Mouse (Mus musculus) heart, postnatal 14 days (tissue): Measurements from ENCODE around the gene Aldh3b3. TPM values are rescaled to one million over a fixed set of nuclear protein-coding genes. Genes with fewer than 3 reads are reported as not detected.
"Not testable (repeated sequence)": the region's sequence is repeated elsewhere in the genome, so short reads cannot be mapped to it uniquely, and the experiment has no call there.

Source experiments
- DNase-seq, 2 experiments: peaks; one replicate each; pipeline ENCODE4 v3.0.0; 2021 to 2022
- intact Hi-C: fragments of 180-260 bp; cut with DNase I; formaldehyde crosslinking; loops from one replicate; pipeline ENCODE4 v1.15.1; 2025
- total RNA-seq, 2 experiments: library from RNA; stranded (reverse); gene quantifications; 2 replicates each; pipeline ENCODE4 v1.2.3; 2021

Gene Aldh3b3
- total RNA-seq, 2 experiments from 2014 or later = 0.12 to 0.31 TPM

DNA sequence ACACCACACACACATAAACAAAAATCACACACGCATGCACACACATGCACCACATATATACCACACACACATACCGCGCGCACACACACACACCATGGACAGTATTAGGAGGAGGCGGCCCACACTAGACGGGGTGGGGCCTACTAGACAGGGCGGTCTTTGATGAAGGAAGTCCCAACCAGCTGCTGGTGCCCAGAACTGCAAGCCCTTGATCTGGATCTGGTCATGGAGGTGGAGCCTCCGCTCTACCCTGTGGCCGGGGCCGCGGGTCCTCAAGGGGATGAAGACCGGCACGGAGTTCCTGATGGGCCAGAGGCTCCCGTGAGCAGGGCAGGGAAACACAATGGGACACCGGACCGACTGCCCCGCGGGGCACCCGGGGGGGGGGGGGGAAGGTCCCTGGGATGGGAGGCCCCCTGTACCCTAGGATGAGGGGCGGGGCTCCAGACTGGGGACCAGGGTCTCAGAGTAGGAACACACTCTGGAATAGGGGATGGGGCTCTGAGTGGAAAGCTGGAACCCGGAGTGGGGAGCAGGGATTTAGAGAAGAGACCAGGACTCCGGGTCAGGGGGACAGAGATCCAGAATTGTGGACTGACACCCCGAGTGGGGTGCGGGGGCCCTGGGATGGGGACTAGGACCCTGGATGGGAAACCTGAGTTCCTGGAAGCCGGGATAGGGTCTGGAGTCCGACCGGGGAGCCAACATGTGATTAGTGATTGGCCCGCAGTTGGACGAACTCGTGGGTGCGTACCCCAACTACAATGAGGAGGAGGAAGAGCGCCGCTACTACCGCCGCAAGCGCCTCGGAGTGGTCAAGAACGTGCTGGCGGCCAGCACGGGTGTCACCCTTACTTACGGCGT lies 23.2 kb upstream of the Aldh3b3 start, which contains the start of gene Unc93b1:
TSS of gene Unc93b1 (plus strand) at position 155 of the 864 bp plus-strand sequence.
- DNase-seq = peak; percentile 66 to 75
- intact Hi-C loops = loop anchor here (5.0 kb wide), 2 partner anchors 33 to 83 kb away; partner anchors contain the start of gene Chka

GRCm38 (mm10) chr19:3935896-3936850 lies 22.3 kb upstream of the Aldh3b3 start:
- DNase-seq = peak; percentile 60 to 71
- intact Hi-C loops = loop anchor here (5.0 kb wide), 2 partner anchors 34 to 84 kb away; partner anchors contain the start of gene Chka

DNA sequence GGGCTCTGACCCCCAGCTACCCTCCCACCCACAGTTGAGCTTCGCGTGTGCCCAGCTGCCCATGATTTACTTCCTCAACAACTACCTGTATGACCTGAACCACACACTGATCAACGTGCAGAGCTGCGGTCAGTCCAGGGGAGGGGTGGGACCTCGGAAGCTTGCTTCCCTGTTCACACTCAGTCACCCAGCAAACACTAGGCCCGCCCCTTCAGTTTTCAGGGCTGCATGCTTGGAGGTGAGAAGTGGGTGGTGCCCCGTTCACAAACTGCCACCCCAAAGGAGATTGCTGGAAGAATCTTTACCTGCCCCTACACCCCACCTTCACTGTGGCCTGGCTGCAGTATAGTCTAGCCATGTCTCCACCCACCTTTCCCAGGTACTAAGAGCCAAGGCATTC lies 16.1 kb upstream of the Aldh3b3 start:
- no peak for DNase-seq
- intact Hi-C loops = no loop called here

DNA sequence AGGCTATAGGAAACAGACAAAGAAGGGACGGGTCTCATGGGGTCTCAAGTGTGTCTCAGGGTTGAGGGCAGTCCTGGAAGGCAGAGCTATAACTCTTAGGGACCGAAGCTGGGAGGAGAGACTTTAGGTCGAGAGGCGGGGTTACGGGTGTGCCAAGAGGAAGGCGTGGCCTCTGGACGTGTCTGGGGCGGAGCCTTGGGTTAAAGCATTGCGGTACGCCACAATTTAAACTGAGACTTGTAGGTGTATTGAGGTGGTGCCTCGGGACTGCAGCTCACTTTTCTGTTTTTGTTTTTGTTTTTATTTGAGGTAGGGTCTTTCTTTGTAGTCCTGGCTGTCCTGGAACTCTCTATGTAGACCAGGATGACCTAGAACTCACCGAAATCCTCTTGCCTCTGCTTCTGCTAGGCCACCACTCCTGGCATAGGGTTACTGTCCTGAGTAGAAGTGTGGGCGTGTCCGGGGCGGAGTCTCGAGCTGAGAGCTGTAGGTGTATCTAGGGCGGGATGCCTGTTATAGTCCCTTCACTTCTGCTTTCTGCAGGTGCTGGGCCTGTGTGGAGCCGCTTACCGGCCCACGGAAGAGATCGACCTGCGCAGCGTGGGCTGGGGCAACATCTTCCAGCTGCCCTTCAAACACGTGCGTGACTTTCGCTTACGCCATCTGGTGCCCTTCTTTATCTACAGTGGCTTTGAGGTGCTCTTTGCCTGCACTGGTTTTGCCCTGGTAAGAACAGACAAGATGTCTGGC lies 15.3 kb upstream of the Aldh3b3 start:
- DNase-seq = no peak
- intact Hi-C loops = no loop called here

- intact Hi-C loops = loop anchor here (2.0 kb wide), 2 partner anchors 35 to 67 kb away; partner anchors contain the start of gene Ndufv1
- no peak for DNase-seq
Measured at GRCm38 (mm10) chr19:3945872-3946564, 12.4 kb upstream of the Aldh3b3 start.

- intact Hi-C loops = loop anchor here (2.0 kb wide), 2 partner anchors 34 to 66 kb away; partner anchors contain the start of gene Ndufv1
- DNase-seq = peak; percentile 73 to 84
Measured at GRCm38 (mm10) chr19:3946715-3947114, 11.7 kb upstream of the Aldh3b3 start.

- DNase-seq = no peak
- intact Hi-C loops = loop anchor here (2.0 kb wide), 2 partner anchors 33 to 65 kb away; partner anchors contain the start of gene Ndufv1
Measured at GRCm38 (mm10) chr19:3947813-3948212, 10.6 kb upstream of the Aldh3b3 start.

- no peak for DNase-seq
- intact Hi-C loops = no loop called here
Measured at GRCm38 (mm10) chr19:3948546-3948945, 9.9 kb upstream of the Aldh3b3 start.

DNA sequence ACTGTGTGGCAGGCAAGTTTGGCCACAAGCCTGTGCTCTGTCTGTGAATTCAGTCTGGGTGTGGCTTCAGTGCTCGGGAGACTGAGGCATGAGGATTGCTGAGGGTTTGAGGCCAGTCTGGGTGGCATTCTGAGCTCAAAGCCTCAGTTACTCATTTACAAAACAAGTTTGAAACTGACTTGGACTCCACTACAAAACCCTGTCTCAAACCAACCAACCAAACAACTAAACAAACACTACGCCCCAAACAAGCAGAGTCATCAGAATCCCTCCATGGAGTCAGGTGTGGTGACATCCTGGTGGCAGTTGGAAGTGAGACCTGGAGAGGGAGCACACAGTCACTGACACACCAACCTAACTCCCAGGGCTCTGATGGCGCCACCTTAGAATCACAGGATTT lies 8.1 kb upstream of the Aldh3b3 start:
- DNase-seq = no peak
- intact Hi-C loops = loop anchor here (2.0 kb wide), 1 partner anchor 22 kb away; the partner anchor contains the start of gene Aldh3b2

DNA sequence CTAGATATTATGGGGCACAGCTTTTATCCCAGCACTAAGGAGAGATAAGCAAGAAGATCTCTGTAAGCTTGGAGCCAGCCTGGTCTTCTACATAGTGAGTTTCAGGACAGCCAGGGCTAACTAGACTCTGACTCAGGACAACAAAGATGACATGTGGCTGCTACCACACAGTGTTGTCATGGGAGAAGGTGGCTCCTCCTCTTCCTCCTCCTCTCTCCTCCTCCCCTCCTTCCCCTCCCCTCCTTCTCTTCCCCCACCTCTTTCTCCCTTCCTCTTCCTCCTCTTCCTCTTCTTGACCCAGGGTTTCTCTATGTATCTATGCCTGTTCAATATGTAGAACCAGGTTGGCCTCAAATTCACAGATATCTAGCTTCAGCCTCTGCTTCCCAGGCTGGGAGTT lies 7.0 kb upstream of the Aldh3b3 start:
- DNase-seq = no peak
- intact Hi-C loops = loop anchor here (2.0 kb wide), 1 partner anchor 21 kb away; the partner anchor contains the start of gene Aldh3b2

DNA sequence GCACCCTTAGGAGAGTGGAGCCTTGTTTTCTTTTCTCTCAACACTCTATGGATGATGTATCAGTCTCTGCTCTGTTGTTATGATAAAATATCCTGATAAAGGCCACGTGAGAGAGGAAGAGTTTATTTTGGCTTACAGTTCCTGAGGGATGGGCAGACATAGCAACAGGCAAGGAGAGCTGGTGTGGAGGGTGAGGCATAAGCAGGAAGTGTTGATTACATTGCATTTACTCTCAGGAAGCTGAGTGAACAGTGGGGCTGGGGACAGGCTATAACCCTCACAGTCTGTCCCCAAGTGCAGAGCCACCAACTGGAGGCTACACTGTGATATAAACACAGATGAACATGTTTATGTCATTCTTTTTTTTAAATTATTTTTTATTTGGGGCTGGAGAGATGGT lies 6.3 kb upstream of the Aldh3b3 start:
- intact Hi-C loops = no loop called here
- DNase-seq = no peak

GRCm38 (mm10) chr19:3955033-3955432 lies 3.4 kb upstream of the Aldh3b3 start:
- DNase-seq = no peak
- intact Hi-C loops = no loop called here

- intact Hi-C loops = no loop called here
- no peak for DNase-seq
Measured at GRCm38 (mm10) chr19:3955804-3956203, 2.6 kb upstream of the Aldh3b3 start.

DNA sequence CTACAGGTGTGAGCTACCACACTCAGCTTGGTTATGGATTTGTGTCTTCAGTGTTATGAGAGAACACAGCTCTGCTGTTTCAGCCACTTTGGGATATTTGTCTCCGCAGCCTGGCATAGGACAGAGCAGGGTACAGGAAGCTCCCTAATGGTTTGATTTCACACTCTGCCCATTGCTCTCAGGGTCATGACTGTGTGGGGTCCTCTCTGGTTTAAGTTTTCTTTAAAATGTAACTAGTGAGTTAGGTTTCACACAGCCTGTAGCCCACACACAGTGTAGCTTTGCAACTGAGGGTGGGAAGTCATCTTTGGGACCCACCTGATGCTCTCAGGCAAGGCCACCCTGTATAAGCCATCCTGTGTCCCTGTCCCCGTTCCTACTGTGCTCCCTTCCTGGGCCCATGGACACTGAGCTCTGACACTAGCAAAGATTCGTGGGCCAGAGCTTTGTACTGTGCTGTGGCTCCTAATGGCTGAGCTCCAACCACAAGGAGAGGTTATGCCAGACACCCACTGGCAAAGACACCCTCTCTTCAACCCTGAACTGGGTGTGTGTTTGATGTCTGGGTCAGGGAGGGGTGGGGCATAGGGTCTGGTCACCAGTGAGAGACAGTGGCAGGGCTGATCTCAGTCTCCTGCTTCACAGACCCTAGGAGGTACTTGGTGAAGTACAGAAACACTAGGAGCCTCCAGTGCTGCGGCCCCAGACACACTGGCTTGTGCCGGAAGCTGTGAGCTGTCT lies 979 bp upstream of the Aldh3b3 start:
- intact Hi-C loops = not testable (repeated sequence)

DNA sequence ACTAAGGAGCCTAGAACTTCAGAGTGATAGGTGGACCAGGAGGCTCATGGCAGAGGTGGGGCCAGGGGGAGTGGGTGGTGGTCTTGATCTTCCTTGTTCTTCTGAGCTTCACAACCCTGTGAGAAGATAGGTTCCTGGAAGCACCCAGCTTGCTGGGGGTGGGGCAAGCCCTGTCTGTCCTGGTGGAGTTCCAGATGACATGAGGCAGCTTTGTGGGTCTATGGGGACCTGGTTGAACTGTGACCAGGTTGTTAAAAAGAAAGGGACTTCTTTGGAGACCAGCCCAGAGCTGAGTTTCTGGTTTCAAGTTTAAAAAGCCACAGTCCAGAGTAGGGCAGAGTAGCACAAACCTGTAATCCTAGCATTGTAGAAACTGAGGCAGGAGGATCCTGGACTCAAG lies 585 bp downstream of the Aldh3b3 start:
- DNase-seq = no peak
- intact Hi-C loops = no loop called here

More for the DNA sequence above, 979 bp upstream of the Aldh3b3 start:
- DNase-seq = not testable (repeated sequence)

- intact Hi-C loops = no loop called here
- DNase-seq = no peak
Measured at GRCm38 (mm10) chr19:3960211-3960610, 1.8 kb downstream of the Aldh3b3 start.

- DNase-seq, intact Hi-C loops: not testable (repeated sequence)
Measured at GRCm38 (mm10) chr19:3961805-3962204, 3.4 kb downstream of the Aldh3b3 start.

DNA sequence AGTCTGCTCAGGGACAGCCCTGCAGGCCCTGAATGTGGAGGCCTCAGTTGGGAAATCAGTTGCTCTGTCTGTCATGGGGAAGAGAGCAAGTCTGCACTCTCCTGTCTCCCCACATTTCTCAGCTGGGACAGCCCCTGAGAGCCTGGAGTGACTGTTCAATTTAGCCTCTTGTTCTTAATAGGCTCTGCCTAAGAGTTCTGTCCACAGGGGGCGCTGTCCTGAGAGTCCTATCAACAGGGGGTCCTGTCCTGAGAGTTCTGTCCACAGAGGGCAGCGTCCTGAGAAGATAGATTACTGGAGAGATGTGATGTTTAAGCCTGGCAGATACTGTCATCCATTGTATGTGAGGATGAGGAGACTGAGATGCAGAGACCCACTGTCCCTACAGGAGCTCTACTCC lies 4.0 kb downstream of the Aldh3b3 start:
- intact Hi-C loops = no loop called here
- DNase-seq = peak in 1 of 2 experiments; percentile 59
